Mouse (Mus musculus) G1E (cell line): ENCODE results near the gene Pigw. TPM values are rescaled to one million over a fixed set of nuclear protein-coding genes. Genes with fewer than 3 reads are reported as not detected.

Experiments used
- ATAC-seq: 2 replicates; pipeline ENCODE4 v1.8.0; 2016; ENCODE audit warnings: mild to moderate bottlenecking; ENCODE audit not compliant: insufficient number of reproducible peaks, poor library complexity, low FRiP score, severe bottlenecking; ENCODE audit errors: extremely low read depth
- DNase-seq: peaks from one replicate; pipeline ENCODE4 v3.0.0; 2012; ENCODE audit warnings: low spot score
- H3K27me3 ChIP-seq: 2 replicates; pipeline ENCODE4 v1.6.1; 2012; ENCODE audit warnings: mild to moderate bottlenecking, low read length, inconsistent platforms; ENCODE audit not compliant: insufficient read depth
- H3K36me3 ChIP-seq: replicated peaks from 2 replicates; pipeline ENCODE3; 2012; ENCODE audit warnings: mild to moderate bottlenecking, inconsistent platforms
- H3K4me1 ChIP-seq: 2 replicates; pipeline ENCODE4 v1.6.1; 2012; ENCODE audit warnings: low read depth, low read length, inconsistent platforms, mixed read lengths; ENCODE audit not compliant: insufficient read depth
- H3K4me3 ChIP-seq: 2 replicates; pipeline ENCODE4 v1.5.1; 2012; ENCODE audit warnings: low read depth, mild to moderate bottlenecking, inconsistent platforms, low read length, moderate library complexity, mixed read lengths
- H3K9me3 ChIP-seq: replicated peaks from 2 replicates; pipeline ENCODE4 v1.6.1; 2012; ENCODE audit warnings: inconsistent platforms
- CTCF ChIP-seq: IDR thresholded peaks from 2 replicates; pipeline ENCODE4 v1.5.1; 2012; ENCODE audit warnings: low read depth, low read length, inconsistent platforms, mixed read lengths
- GATA1 ChIP-seq: IDR thresholded peaks from 2 replicates; pipeline ENCODE4 v1.6.1; 2012; ENCODE audit warnings: borderline replicate concordance, low read length, inconsistent platforms, mixed read lengths
- GATA2 ChIP-seq: IDR thresholded peaks from 2 replicates; pipeline ENCODE4 v1.6.1; 2012; ENCODE audit warnings: low read depth, low read length, inconsistent platforms, borderline replicate concordance
- POLR2AphosphoS5 ChIP-seq: IDR thresholded peaks from 2 replicates; pipeline ENCODE4 v1.6.1; 2012; ENCODE audit warnings: low read depth, low read length, inconsistent platforms; ENCODE audit not compliant: insufficient replicate concordance
- TAL1 ChIP-seq: conservative IDR thresholded peaks from 2 replicates; pipeline ENCODE4 v1.6.1; 2012; ENCODE audit warnings: low read depth, low read length, inconsistent platforms, mixed read lengths
- polyA plus RNA-seq: library from polyadenylated mRNA; stranded (reverse); fragments of >175 nt; gene quantifications from 2 replicates; pipeline ENCODE4 v1.2.3, GENCODE M21; 2012
- total RNA-seq, 2 experiments: library from RNA; stranded (forward) in 1 of 2; stranded (reverse) in 1 of 2; fragments of 200-1000 nt in 1 of 2; fragments of >200 nt in 1 of 2; fragmentation: Nextera tagmentation in 1 of 2; gene quantifications; 2 replicates each; pipeline ENCODE4 v1.2.3; 2014 to 2017

Gene Pigw
- total and polyA plus RNA-seq, 3 experiments = 3.4 to 19.3 (median 11.4) TPM

DNA sequence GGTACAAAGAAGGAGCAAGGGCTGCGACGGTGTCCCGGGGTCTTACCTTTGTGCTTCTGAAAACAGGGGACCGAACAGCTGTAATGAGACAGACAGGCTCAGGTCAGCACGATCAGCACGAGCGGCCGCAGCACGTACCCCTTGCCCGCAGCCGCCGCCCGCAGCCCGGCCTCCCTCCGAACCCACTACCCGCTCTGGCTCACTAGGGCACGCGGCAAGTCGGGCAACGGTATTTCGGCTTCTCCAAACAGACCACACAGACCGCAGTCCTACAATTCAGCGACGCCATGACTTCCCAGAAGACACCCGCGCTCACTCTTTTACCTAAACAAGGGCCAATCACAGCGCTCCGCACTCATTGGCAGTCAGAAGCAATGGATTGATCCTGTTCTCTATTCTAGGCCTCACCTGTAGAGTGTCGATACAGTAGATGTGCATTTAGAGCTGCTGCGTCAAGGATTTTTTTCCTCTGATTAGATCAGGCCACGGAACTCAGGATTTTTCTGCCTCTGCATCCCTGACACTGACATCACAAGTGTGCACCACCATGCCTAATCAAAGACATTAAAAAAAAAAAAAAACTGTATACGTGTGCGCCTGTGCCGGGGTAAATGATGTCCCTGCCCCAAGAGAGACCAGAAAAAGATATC, 36.1 kb upstream of the Pigw start, which contains the start of gene Znhit3:
TSS of gene Znhit3 (minus strand) at position 314 of the 650 bp plus-strand sequence.
- no peaks in the 10 kb centered on the region for H3K9me3 ChIP-seq
- peaks cover 37% of the 10 kb centered on the region for H3K36me3 ChIP-seq
- DNase-seq (peak; percentile 78), ATAC-seq (peak; percentile 62)
- peak within 1 kb of the TSS; percentile 98 for H3K4me3 ChIP-seq
- no peak for TF ChIP-seq TAL1
- TF ChIP-seq GATA1 = no peak
- no peak for TF ChIP-seq POLR2AphosphoS5
- no peak for TF ChIP-seq CTCF
- TF ChIP-seq GATA2 = no peak
- H3K27me3 ChIP-seq = peaks cover 10% of the 10 kb centered on the region
- H3K4me1 ChIP-seq = peaks cover 47% of the 10 kb centered on the region

- Histone ChIP-seq H3K4me3 (no peak overlapping the region; the same call in 1 of the 2 replicates), H3K27me3 (no peaks in the 10 kb centered on the region), H3K36me3 (peaks cover 51% of the 10 kb centered on the region), H3K4me1 (peaks cover 47% of the 10 kb centered on the region), H3K9me3 (no peaks in the 10 kb centered on the region)
- TF ChIP-seq CTCF = no peak
- TF ChIP-seq POLR2AphosphoS5 = no peak
- TF ChIP-seq GATA2 = no peak
- TF ChIP-seq TAL1 = no peak
- TF ChIP-seq GATA1 = no peak
- DNase-seq = peak; percentile 13
- no peak for ATAC-seq
Observed at GRCm38 (mm10) chr11:84914673-84915072, 34.6 kb upstream of the Pigw start.

DNA sequence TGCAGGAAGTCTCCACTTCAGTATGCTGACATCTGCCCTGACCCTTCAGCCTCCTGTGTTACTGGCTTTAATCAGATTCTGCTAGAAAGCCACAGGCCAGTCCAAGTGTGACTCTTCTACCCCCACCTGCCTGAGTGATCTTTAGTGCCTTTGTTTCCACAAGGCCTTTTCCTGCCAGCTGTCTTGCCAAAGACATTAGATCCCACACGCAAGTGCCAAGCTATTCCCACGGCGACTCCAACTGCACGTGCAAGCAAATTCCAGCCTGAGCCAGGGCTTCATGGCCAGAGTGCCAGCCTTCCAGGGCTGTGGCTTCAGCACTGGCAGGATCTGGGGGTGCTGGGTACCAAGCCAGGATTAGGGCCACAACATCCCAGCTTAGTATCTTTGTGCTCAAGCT, 30.3 kb upstream of the Pigw start:
- Histone ChIP-seq H3K4me1 (peaks cover 24% of the 10 kb centered on the region), H3K27me3 (no peaks in the 10 kb centered on the region), H3K4me3 (no peak overlapping the region), H3K36me3 (peaks cover 93% of the 10 kb centered on the region), H3K9me3 (no peaks in the 10 kb centered on the region)
- TF ChIP-seq TAL1 (no peak), POLR2AphosphoS5 (no peak), GATA1 (no peak), CTCF (no peak), GATA2 (no peak)
- DNase-seq (no peak), ATAC-seq (no peak)

GRCm38 (mm10) chr11:84908480-84908879, 28.4 kb upstream of the Pigw start:
- DNase-seq (no peak), ATAC-seq (no peak)
- H3K36me3 ChIP-seq = peaks cover 98% of the 10 kb centered on the region
- no peak for TF ChIP-seq GATA2
- TF ChIP-seq CTCF = no peak
- TF ChIP-seq POLR2AphosphoS5 = no peak
- no peak for TF ChIP-seq GATA1
- TF ChIP-seq TAL1 = no peak
- no peaks in the 10 kb centered on the region for H3K27me3 ChIP-seq
- no peaks in the 10 kb centered on the region for H3K9me3 ChIP-seq
- H3K4me3 ChIP-seq = no peak overlapping the region
- H3K4me1 ChIP-seq = peaks cover 6% of the 10 kb centered on the region

DNA sequence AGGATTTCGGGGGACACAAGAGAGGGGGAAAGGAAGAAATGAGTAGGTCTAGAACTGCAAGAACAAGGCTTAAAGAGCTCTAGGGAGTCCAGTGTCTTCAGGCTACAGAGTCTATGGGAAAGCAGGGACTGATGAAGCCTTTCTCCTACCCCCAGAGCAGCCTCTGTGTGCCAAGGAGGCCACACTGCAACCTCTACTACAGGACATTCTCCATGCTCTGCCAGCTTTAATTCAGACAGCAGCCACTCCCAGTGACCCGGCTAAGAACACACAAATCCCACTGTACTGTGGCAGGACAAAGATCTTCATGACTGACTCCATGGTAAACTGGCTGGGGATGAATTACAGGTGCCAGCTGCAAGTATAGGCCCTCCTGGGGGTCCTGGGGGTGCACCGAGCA, 27.0 kb upstream of the Pigw start:
- TF ChIP-seq CTCF (no peak), GATA2 (no peak), TAL1 (no peak), GATA1 (no peak)
- ATAC-seq = no peak
- H3K36me3 ChIP-seq = peaks cover 99% of the 10 kb centered on the region

DNA sequence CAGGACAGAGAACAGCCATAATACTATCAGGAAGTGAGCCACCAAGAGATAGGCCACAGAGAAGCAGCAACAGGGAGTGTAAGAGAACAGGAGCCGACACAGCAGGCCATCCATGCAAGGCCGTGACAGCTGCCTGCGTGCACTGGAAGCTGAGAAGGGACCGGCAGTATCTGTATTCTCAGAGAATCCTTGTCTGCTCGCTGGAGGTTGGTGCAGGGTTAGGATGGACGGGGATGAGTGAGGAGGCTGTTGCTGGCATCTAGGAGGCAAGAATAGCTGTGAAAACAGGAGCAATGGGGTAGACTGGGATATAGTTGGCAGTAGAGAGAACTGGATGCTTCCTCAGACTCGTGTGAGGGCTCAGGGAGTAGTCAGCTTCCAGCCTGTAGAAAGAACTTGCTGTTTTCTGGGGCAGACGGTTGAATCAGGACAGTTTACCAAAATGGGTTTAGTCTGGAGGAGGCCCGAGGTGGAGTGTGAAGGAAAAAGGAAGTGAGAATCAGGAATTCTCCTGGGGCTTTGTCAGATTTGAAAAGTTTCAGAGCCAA, 24.6 kb upstream of the Pigw start:
- no peak overlapping the region for H3K4me3 ChIP-seq
- TF ChIP-seq CTCF = no peak
- TF ChIP-seq GATA1 = no peak
- no peak for TF ChIP-seq TAL1
- no peak for TF ChIP-seq GATA2
- no peak for TF ChIP-seq POLR2AphosphoS5

More for the DNA sequence above, 27.0 kb upstream of the Pigw start:
- Histone ChIP-seq H3K27me3 (no peaks in the 10 kb centered on the region), H3K4me1 (no peaks in the 10 kb centered on the region; the same call in 1 of the 2 replicates), H3K9me3 (no peaks in the 10 kb centered on the region), H3K4me3 (no peak overlapping the region)
- no peak for DNase-seq

More for the DNA sequence above, 24.6 kb upstream of the Pigw start:
- DNase-seq = no peak
- ATAC-seq = no peak
- Histone ChIP-seq H3K9me3 (no peaks in the 10 kb centered on the region), H3K36me3 (peaks cover 100% of the 10 kb centered on the region), H3K27me3 (no peaks in the 10 kb centered on the region), H3K4me1 (no peaks in the 10 kb centered on the region; the same call in 1 of the 2 replicates)
